Mouse (Mus musculus): Measurements from ENCODE around the gene Slc12a3. TPM values are rescaled to one million over a fixed set of nuclear protein-coding genes. Genes with fewer than 3 reads are reported as not detected.
A peak's percentile ranks its signal among the peaks of the same experiment; 100 is the strongest.
"Not testable (repeated sequence)": the region's sequence is repeated elsewhere in the genome, so short reads cannot be mapped to it uniquely, and the experiment has no call there.

The Slc12a3 gene
- polyA plus RNA-seq, 1 experiment from 2014 or later = not detected

- no peaks in the 10 kb centered on the region for H3K9me3 ChIP-seq (ENCODE audit: control insufficient read depth, low read depth, low read length)
- H3K4me2 ChIP-seq (replicated peaks; ENCODE audit: low read depth, low read length) = no peak overlapping the region
- no peaks in the 10 kb centered on the region for H3K27me3 ChIP-seq (ENCODE audit: control insufficient read depth, insufficient read depth, low read length)
- ATAC-seq (ENCODE audit: insufficient number of reproducible peaks, insufficient read depth, low FRiP score, low read depth) = no peak
- H3K36me3 ChIP-seq (ENCODE audit: control insufficient read depth, insufficient read depth, low read length) = peaks cover 57% of the 10 kb centered on the region
- peaks cover 3% of the 10 kb centered on the region; the same call in 1 of the 2 replicates for H3K4me1 ChIP-seq (ENCODE audit: control insufficient read depth, insufficient read depth, low read length)
- 97% methylated on average over 8 of the region's 8 CpGs for WGBS
- no peak overlapping the region for H3K27ac ChIP-seq (ENCODE audit: low read length)
- no peak overlapping the region for H3K9ac ChIP-seq (replicated peaks; ENCODE audit: low read depth, low read length)
- H3K4me3 ChIP-seq (ENCODE audit: low read depth, low read length) = no peak overlapping the region
Measured at GRCm38 (mm10) chr8:94390910-94391309, 61.9 kb downstream of the Slc12a3 start.

GRCm38 (mm10) chr8:94392147-94392546 is 63.1 kb downstream of the Slc12a3 start:
- no peaks in the 10 kb centered on the region for H3K27me3 ChIP-seq (ENCODE audit: control insufficient read depth, insufficient read depth, low read length)
- no peaks in the 10 kb centered on the region for H3K9me3 ChIP-seq (ENCODE audit: control insufficient read depth, low read depth, low read length)
- H3K4me3 ChIP-seq (ENCODE audit: low read depth, low read length) = no peak overlapping the region
- no peak overlapping the region for H3K4me2 ChIP-seq (replicated peaks; ENCODE audit: low read depth, low read length)
- peaks cover 57% of the 10 kb centered on the region for H3K36me3 ChIP-seq (ENCODE audit: control insufficient read depth, insufficient read depth, low read length)
- peaks cover 3% of the 10 kb centered on the region; the same call in 1 of the 2 replicates for H3K4me1 ChIP-seq (ENCODE audit: control insufficient read depth, insufficient read depth, low read length)
- H3K27ac ChIP-seq (ENCODE audit: low read length) = no peak overlapping the region
- H3K9ac ChIP-seq (replicated peaks; ENCODE audit: low read depth, low read length) = no peak overlapping the region
- ATAC-seq (ENCODE audit: insufficient number of reproducible peaks, insufficient read depth, low FRiP score, low read depth) = no peak
- 83% methylated on average over 12 of the region's 12 CpGs for WGBS

- Histone ChIP-seq H3K27ac (ENCODE audit: low read length) (no peak overlapping the region), H3K4me2 (replicated peaks; ENCODE audit: low read depth, low read length) (no peak overlapping the region), H3K9me3 (ENCODE audit: control insufficient read depth, low read depth, low read length) (no peaks in the 10 kb centered on the region), H3K27me3 (ENCODE audit: control insufficient read depth, insufficient read depth, low read length) (no peaks in the 10 kb centered on the region), H3K4me3 (ENCODE audit: low read depth, low read length) (no peak overlapping the region), H3K9ac (replicated peaks; ENCODE audit: low read depth, low read length) (no peak overlapping the region), H3K36me3 (ENCODE audit: control insufficient read depth, insufficient read depth, low read length) (peaks cover 57% of the 10 kb centered on the region), H3K4me1 (ENCODE audit: control insufficient read depth, insufficient read depth, low read length) (peaks cover 3% of the 10 kb centered on the region; the same call in 1 of the 2 replicates)
- ATAC-seq (ENCODE audit: insufficient number of reproducible peaks, insufficient read depth, low FRiP score, low read depth) = no peak
- 52% methylated on average over 6 of the region's 6 CpGs for WGBS
Measured at GRCm38 (mm10) chr8:94392648-94393047, 63.6 kb downstream of the Slc12a3 start.

GRCm38 (mm10) chr8:94395851-94396540 is 67.0 kb downstream of the Slc12a3 start:
- ATAC-seq (ENCODE audit: insufficient number of reproducible peaks, insufficient read depth, low FRiP score, low read depth) = no peak
- no peaks in the 10 kb centered on the region for H3K9me3 ChIP-seq (ENCODE audit: control insufficient read depth, low read depth, low read length)
- no peak overlapping the region for H3K4me3 ChIP-seq (ENCODE audit: low read depth, low read length)
- H3K27ac ChIP-seq (ENCODE audit: low read length) = no peak overlapping the region
- H3K9ac ChIP-seq (replicated peaks; ENCODE audit: low read depth, low read length) = no peak overlapping the region
- no peaks in the 10 kb centered on the region for H3K27me3 ChIP-seq (ENCODE audit: control insufficient read depth, insufficient read depth, low read length)
- no peak overlapping the region for H3K4me2 ChIP-seq (replicated peaks; ENCODE audit: low read depth, low read length)
- no peaks in the 10 kb centered on the region for H3K4me1 ChIP-seq (ENCODE audit: control insufficient read depth, insufficient read depth, low read length)
- 90% methylated on average over 6 of the region's 6 CpGs for WGBS
- H3K36me3 ChIP-seq (ENCODE audit: control insufficient read depth, insufficient read depth, low read length) = peaks cover 39% of the 10 kb centered on the region

GRCm38 (mm10) chr8:94396964-94397657 is 68.1 kb downstream of the Slc12a3 start:
- Histone ChIP-seq H3K9ac (replicated peaks; ENCODE audit: low read depth, low read length) (no peak overlapping the region), H3K4me2 (replicated peaks; ENCODE audit: low read depth, low read length) (no peak overlapping the region), H3K4me3 (ENCODE audit: low read depth, low read length) (no peak overlapping the region), H3K27me3 (ENCODE audit: control insufficient read depth, insufficient read depth, low read length) (no peaks in the 10 kb centered on the region), H3K36me3 (ENCODE audit: control insufficient read depth, insufficient read depth, low read length) (peaks cover 28% of the 10 kb centered on the region), H3K27ac (ENCODE audit: low read length) (no peak overlapping the region), H3K9me3 (ENCODE audit: control insufficient read depth, low read depth, low read length) (no peaks in the 10 kb centered on the region), H3K4me1 (ENCODE audit: control insufficient read depth, insufficient read depth, low read length) (no peaks in the 10 kb centered on the region)
- 61% methylated on average over 11 of the region's 11 CpGs for WGBS
- peak; percentile 58; the same call in 1 of the 2 replicates for ATAC-seq (ENCODE audit: insufficient number of reproducible peaks, insufficient read depth, low FRiP score, low read depth)

GRCm38 (mm10) chr8:94398587-94398986 is 69.6 kb downstream of the Slc12a3 start:
- Histone ChIP-seq H3K27ac (ENCODE audit: low read length) (no peak overlapping the region), H3K9ac (replicated peaks; ENCODE audit: low read depth, low read length) (no peak overlapping the region), H3K4me3 (ENCODE audit: low read depth, low read length) (no peak overlapping the region), H3K4me1 (ENCODE audit: control insufficient read depth, insufficient read depth, low read length) (no peaks in the 10 kb centered on the region), H3K36me3 (ENCODE audit: control insufficient read depth, insufficient read depth, low read length) (peaks cover 17% of the 10 kb centered on the region), H3K4me2 (replicated peaks; ENCODE audit: low read depth, low read length) (no peak overlapping the region), H3K9me3 (ENCODE audit: control insufficient read depth, low read depth, low read length) (no peaks in the 10 kb centered on the region), H3K27me3 (ENCODE audit: control insufficient read depth, insufficient read depth, low read length) (no peaks in the 10 kb centered on the region)
- ATAC-seq (ENCODE audit: insufficient number of reproducible peaks, insufficient read depth, low FRiP score, low read depth) = no peak
- 81% methylated on average over 6 of the region's 6 CpGs for WGBS

- Histone ChIP-seq H3K27me3 (ENCODE audit: control insufficient read depth, insufficient read depth, low read length) (no peaks in the 10 kb centered on the region), H3K27ac (ENCODE audit: low read length) (no peak overlapping the region), H3K4me1 (ENCODE audit: control insufficient read depth, insufficient read depth, low read length) (no peaks in the 10 kb centered on the region), H3K4me3 (ENCODE audit: low read depth, low read length) (no peak overlapping the region), H3K9me3 (ENCODE audit: control insufficient read depth, low read depth, low read length) (no peaks in the 10 kb centered on the region), H3K4me2 (replicated peaks; ENCODE audit: low read depth, low read length) (no peak overlapping the region), H3K36me3 (ENCODE audit: control insufficient read depth, insufficient read depth, low read length) (peaks cover 9% of the 10 kb centered on the region), H3K9ac (replicated peaks; ENCODE audit: low read depth, low read length) (no peak overlapping the region)
- ATAC-seq (ENCODE audit: insufficient number of reproducible peaks, insufficient read depth, low FRiP score, low read depth) = no peak
- 67% methylated on average over 3 of the region's 3 CpGs for WGBS
Measured at GRCm38 (mm10) chr8:94399361-94399953, 70.5 kb downstream of the Slc12a3 start.

- WGBS = 81% methylated on average over 2 of the region's 2 CpGs
Measured at GRCm38 (mm10) chr8:94399957-94400356, 71.0 kb downstream of the Slc12a3 start.

More at GRCm38 (mm10) chr8:94399957-94400356, 71.0 kb downstream of the Slc12a3 start:
- not testable (repeated sequence) for H3K9ac ChIP-seq (replicated peaks; ENCODE audit: low read depth, low read length); H3K4me1 ChIP-seq (ENCODE audit: control insufficient read depth, insufficient read depth, low read length); H3K4me3 ChIP-seq (ENCODE audit: low read depth, low read length); ATAC-seq (ENCODE audit: insufficient number of reproducible peaks, insufficient read depth, low FRiP score, low read depth); H3K27ac ChIP-seq (ENCODE audit: low read length); H3K27me3 ChIP-seq (ENCODE audit: control insufficient read depth, insufficient read depth, low read length); H3K9me3 ChIP-seq (ENCODE audit: control insufficient read depth, low read depth, low read length); H3K36me3 ChIP-seq (ENCODE audit: control insufficient read depth, insufficient read depth, low read length); H3K4me2 ChIP-seq (replicated peaks; ENCODE audit: low read depth, low read length)
